Mouse (Mus musculus) heart, postnatal 14 days (tissue): Measurements from ENCODE around the gene Fitm2. TPM values are rescaled to one million over a fixed set of nuclear protein-coding genes. Genes with fewer than 3 reads are reported as not detected.
A peak's percentile ranks its signal among the peaks of the same experiment; 100 is the strongest.
"Not testable (repeated sequence)": the region's sequence is repeated elsewhere in the genome, so short reads cannot be mapped to it uniquely, and the experiment has no call there.

Experiments used
- DNase-seq, 2 experiments: peaks; one replicate each; pipeline ENCODE4 v3.0.0; 2021 to 2022
- intact Hi-C: fragments of 180-260 bp; cut with DNase I; formaldehyde crosslinking; loops from one replicate; pipeline ENCODE4 v1.15.1; 2025
- total RNA-seq, 2 experiments: library from RNA; stranded (reverse); gene quantifications; 2 replicates each; pipeline ENCODE4 v1.2.3; 2021

The Fitm2 gene
- total RNA-seq, 2 experiments from 2014 or later, result 145 to 152 TPM

- intact Hi-C loops, result no loop called here
- peak; percentile 17 to 30 for DNase-seq
Measured at GRCm38 (mm10) chr2:163464562-163464961, 7.9 kb downstream of the Fitm2 start.

DNA sequence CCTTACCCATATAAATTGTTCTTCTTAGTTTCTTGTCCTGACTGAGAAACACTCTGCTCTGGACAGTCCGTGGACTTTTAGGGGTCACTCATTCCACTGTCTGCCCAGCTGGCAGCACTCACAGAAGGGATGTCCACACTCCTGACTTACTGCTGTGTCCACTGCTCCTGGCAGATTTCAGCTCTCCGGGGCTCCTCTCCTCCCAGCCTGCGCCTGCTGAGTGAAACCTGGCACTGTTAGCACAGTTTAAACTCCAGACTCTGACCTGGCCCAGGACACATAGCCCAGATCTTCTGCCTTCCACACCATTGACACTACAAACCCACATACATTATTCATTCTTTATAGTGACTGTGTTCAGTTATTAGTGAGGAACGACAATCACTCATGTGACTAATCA lies 8.4 kb downstream of the Fitm2 start:
- intact Hi-C loops, result no loop called here
- DNase-seq, result peak in 1 of 2 experiments; percentile 26

DNA sequence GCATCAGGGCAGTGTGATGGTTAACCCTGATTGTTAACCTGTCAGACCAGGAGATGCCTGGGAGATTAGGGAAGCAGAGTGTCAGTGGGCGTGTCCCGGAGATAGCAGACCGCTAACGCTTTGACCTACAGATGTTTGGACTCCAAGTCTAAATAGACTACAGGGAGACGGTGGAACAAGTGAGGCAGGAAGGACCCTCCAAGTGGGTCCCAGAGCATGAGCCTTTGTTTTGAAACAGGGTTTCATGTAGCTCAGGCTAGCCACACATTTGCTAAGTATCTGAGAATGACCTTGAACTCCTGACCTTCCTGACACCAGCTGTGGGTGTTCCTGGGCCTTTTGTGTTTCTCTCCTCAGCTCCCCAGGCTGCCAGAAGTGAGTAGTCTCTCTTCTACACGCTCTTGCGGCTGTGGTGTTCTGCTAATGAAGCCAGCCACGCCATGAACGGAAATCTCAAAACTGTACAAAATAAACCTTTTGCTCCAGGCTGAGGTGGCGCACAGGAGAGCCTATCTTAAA lies 9.1 kb downstream of the Fitm2 start:
- no peak for DNase-seq
- intact Hi-C loops, result no loop called here

DNA sequence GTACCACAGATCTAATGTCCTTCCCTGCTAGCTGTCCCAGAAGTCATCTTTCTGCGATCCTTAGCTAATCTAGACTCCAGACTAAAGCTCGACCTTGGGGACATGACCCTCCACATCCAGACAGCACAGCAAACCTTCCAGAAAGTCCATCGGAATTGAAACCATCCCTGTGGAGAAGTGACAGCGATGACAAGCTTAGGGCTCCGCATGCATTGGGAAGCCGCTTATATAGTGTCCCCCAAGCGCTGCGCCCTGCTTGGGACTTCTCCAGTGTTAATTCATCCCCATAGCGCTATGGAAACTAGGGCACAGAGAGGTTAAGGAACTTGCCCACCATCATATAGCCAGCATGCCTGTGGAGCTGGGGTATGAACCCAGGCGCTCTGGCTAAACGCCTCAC lies 9.6 kb downstream of the Fitm2 start:
- DNase-seq, result no peak
- intact Hi-C loops, result no loop called here

DNA sequence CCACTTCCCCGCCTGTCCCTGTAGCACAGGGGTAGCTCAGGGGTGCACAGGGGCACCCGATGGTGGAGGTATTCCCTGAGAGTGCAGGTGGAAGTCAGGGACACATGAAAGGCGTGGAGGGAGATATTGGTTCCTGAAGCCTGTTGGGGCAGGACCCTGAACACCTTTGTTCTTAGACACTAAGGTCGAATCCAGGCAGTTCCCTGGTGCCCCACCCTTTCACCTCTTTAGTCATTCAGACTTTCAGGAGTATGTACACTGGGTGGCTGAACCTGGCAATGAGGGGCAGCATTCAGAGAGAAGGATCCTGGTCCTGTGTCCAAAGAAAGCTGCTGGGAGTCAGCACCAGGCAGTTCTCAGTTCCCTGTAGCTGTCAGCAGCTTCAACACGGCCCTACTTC lies 10.0 kb downstream of the Fitm2 start:
- DNase-seq, result no peak
- intact Hi-C loops, result no loop called here

DNA sequence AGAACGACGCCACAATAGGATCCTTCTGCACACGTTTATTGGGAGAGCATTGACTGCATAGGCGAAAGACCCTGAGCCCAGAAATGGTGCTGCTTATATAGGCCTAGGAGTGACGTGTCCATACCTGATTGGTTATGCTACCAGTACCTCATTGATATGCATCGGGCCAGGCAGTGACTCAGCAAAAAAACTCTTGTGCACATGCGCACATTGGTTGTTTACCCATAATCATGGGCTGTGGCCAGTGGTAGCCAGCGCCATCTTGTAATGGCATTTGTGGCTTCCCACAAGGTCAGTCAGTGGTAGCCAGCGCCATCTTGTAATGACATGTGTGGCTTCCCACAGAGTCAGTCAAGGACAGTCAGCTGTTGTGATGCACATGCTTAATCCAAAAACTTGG lies 11.1 kb downstream of the Fitm2 start:
- DNase-seq, intact Hi-C loops: not testable (repeated sequence)

DNA sequence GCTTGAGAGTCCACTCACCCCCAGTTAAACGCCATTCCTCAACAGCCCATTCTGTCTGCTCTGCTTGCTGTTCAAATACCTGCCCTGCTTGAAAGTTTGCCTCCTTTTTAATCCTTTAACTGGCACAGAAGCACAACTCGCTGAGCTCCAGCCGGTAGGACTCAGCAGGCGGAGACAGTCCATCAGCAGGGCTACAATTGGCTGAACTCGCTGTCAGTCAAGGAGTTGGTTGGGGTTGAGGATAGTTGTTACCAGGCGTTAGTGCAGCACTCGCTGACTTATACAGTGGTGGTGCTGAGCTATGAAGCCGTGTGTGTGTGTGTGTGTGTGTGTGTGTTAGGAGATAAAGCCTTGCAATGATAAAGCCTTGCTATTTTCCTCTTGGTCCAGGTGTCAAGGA lies 11.8 kb downstream of the Fitm2 start:
- DNase-seq, result no peak
- intact Hi-C loops, result no loop called here

- intact Hi-C loops, result no loop called here
- DNase-seq, result peak; percentile 30 to 36
Measured at GRCm38 (mm10) chr2:163459380-163459779, 13.0 kb downstream of the Fitm2 start.

DNA sequence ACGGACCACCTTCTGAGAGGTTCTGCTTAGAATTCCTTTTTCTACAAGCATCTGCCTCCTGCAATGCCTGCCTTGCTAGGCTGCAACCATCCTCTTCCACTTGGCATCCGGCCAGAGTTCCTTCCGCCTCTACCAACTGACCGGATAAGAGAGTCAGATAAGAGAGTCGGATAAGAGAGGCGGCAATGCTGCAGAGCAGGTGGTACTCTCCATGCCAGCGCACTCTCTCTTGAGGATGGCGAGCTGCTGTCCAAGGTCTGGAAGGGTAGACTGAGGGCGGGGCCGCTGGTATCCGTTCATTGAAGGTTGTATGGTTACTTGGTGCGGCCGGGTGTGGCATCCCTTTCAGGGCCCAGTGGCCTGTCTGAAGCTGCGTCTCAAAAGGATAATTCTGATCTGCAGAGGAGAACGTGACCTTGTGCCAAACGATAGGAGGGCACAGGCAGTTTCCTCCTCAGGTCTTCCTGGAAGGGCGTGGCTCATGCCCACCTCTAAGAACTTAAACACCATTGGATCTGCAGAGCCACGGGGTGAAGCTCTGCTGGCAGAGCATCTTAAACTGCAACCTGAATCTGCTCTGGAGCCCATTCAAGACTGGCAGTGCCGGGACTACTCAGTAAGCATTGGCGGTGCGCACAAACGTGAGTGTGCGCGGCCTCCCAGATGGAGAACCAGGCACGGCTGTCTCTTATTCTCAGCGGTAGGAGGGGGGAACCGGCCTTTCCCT lies 13.7 kb downstream of the Fitm2 start:
- peak in 1 of 2 experiments; percentile 36 for DNase-seq
- intact Hi-C loops, result no loop called here

GRCm38 (mm10) chr2:163453378-163453777 lies 19.1 kb downstream of the Fitm2 start:
- DNase-seq, result no peak
- intact Hi-C loops, result no loop called here

- intact Hi-C loops, result no loop called here
- DNase-seq, result no peak
Measured at GRCm38 (mm10) chr2:163452738-163453137, 19.7 kb downstream of the Fitm2 start.

DNA sequence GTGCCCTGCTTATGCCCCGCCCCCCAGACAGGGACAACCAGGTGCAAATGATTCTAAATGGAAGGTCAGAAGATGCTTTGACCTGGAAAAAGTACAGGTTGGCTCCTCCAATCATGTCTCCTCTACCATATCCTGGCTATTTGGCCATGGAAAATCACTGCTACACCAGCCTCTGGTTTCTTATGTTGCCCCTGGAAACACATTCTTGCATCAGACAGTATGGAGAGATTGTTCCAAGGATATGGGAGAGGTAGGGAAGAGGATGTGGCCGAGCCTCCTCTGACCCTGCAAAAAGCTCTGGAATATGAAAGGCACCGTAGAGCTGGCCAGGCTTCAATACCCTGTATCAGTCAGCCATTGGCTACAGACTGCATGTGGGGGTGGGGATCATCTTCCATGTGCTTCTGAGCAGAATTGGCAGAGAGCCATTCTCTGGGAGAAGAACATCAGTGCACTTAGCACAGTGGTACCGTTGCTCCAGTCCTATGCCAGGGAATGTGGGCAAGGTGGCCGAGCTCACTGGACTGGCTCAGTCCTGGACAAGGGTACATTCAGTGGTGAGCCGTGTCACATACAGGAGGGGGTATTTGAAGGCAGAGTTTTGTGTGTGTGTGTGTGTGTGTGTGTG lies 21.6 kb downstream of the Fitm2 start:
- intact Hi-C loops, result no loop called here
- DNase-seq, result no peak

DNA sequence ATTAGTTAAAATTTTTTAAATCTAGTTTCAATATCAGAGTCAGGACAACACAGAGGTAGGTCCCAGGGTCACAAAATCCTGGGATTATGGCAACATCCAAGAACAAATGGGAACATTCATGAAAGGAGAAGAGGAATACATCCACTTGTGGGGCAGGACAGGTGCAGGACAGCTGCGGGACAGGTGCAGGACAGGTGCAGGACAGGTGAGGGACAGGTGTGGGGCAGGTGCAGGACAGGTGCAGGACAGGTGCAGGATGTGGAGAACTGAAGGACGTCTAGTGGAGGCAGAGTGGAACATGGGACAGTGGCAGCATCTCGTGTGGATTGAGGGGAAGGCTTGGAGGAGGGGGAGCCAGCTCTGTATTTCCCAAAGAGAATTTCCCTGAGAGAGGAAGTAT lies 23.2 kb downstream of the Fitm2 start:
- DNase-seq, result no peak
- intact Hi-C loops, result no loop called here

DNA sequence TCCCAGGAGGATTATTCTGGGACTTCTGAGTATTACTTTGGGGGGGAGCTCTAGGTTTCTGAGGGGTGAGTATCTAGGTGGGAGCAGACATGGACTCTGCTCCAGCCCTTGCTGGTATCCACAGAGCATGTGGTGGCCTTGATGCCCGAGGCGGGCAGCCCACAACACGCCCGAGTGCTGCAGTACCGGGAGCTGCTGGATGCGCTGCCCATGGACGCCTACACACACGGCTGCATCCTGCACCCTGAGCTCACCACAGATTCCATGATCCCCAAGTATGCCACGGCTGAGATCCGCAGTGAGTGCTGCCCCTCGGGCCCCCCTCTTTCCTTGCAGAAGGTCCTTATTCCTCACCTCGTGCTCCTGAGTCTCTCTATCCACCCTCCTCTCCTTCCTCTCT lies 25.1 kb downstream of the Fitm2 start:
- no peak for DNase-seq
- intact Hi-C loops, result no loop called here

DNA sequence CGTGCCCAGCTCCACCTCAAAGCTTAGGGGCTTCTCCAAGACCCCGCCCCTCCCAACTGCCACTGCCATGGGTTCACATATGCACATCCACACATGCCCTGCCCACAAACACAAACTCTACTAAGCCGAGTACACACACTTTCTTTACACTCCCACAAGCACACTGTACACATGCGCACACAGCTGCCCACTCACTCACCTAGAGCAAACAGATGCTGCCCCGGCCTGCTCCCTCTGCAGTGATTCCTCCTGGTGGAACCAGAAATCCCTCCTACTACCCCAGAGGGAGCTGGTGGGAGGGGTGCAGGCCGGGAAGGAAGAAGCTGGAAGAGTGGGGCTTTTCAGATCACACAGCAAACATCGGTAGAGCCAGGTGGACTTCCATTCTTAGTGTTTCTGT lies 28.4 kb downstream of the Fitm2 start:
- intact Hi-C loops, result no loop called here
- no peak for DNase-seq

GRCm38 (mm10) chr2:163443543-163443942 lies 28.9 kb downstream of the Fitm2 start:
- intact Hi-C loops, result no loop called here
- peak; percentile 33 to 49 for DNase-seq

- no peak for DNase-seq
- intact Hi-C loops, result no loop called here
Measured at GRCm38 (mm10) chr2:163439488-163439887, 32.9 kb downstream of the Fitm2 start.

- DNase-seq, result peak; percentile 41 to 55
- intact Hi-C loops, result no loop called here
Measured at GRCm38 (mm10) chr2:163438619-163439451, 33.6 kb downstream of the Fitm2 start.

DNA sequence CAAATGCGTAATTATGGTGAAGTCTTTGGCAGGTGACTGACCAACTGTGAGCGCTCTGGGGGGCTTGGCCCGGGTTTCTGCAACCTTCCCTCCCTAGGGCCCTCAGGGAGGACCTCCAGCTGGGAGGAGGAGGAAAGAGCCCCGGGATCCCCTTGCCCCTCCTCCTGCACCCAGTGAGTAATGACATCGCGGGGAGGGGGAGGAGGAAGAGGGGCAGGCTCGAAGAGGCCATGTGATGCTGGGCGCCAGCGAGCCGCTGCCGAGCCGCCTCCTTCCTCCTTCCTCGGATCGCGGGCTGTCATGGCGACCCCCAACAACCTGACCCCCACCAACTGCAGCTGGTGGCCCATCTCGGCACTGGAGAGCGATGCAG lies 34.2 kb downstream of the Fitm2 start, which contains the start of gene Gdap1l1:
TSS of gene Gdap1l1 (plus strand) at position 231 of the 373 bp plus-strand sequence.
- intact Hi-C loops, result no loop called here
- DNase-seq, result no peak

DNA sequence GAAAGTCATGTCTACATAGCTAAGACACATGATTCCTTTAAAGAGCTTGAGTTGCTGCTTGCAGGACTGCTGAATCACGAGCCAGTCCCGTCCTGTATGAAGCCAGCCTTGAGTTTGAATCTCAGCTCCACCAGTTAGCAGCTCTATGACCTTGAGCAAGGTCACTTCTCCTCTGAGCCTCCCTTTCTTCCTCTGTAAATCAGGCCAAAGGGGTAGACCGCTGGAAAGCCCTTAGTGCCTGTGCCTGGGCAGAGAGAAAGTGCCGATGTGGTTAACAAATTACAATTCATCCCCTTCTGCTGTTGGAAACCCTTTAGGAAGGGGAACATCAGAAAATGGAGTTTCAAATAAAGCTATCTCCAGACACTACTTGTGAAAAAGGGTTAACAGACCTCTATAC lies 34.6 kb downstream of the Fitm2 start:
- intact Hi-C loops, result no loop called here

GRCm38 (mm10) chr2:163433971-163434370 lies 38.5 kb downstream of the Fitm2 start:
- no peak for DNase-seq
- intact Hi-C loops, result no loop called here

More for the DNA sequence above, 34.6 kb downstream of the Fitm2 start:
- DNase-seq, result no peak
